Mouse (Mus musculus): ENCODE data around the gene 2310057M21Rik.

2310057M21Rik gene

GRCm38 (mm10) chr7:131322192-131322591 is 40.4 kb downstream of the 2310057M21Rik start, which contains the start of gene Cuzd1:
Gene Cuzd1, minus strand, starts transcription at chr7:131322292.
- DNase-seq (ENCODE audit: low spot score in 2 of 2) = no peak

- no peak for DNase-seq (ENCODE audit: low spot score in 2 of 2)
Measured at GRCm38 (mm10) chr7:131318340-131318739, 44.2 kb downstream of the 2310057M21Rik start.

- no peak for DNase-seq (ENCODE audit: low spot score in 2 of 2)
Measured at GRCm38 (mm10) chr7:131317587-131317986, 45.0 kb downstream of the 2310057M21Rik start.

- DNase-seq (ENCODE audit: low spot score in 2 of 2) = no peak
Measured at GRCm38 (mm10) chr7:131314493-131314892, 48.1 kb downstream of the 2310057M21Rik start.

- DNase-seq (ENCODE audit: low spot score in 2 of 2) = no peak
Measured at GRCm38 (mm10) chr7:131306733-131307132, 55.8 kb downstream of the 2310057M21Rik start.

- DNase-seq (ENCODE audit: low spot score in 2 of 2) = no peak
Measured at GRCm38 (mm10) chr7:131303340-131303739, 59.2 kb downstream of the 2310057M21Rik start.

GRCm38 (mm10) chr7:131297151-131297550 is 65.4 kb downstream of the 2310057M21Rik start:
- no peak for DNase-seq (ENCODE audit: low spot score in 2 of 2)

All from right cerebral cortex, adult 2 months (tissue).